Mouse (Mus musculus) brown adipose tissue, adult 24 weeks (tissue): Measurements from ENCODE around the gene Arhgef2. TPM values are rescaled to one million over a fixed set of nuclear protein-coding genes. Genes with fewer than 3 reads are reported as not detected.
A peak's percentile ranks its signal among the peaks of the same experiment; 100 is the strongest.

Source experiments
- H3K27ac ChIP-seq: fragments of 200-500 bp; replicated peaks from 2 replicates; pipeline ENCODE4 v1.5.1; 2012; ENCODE audit warnings: low read depth, mild to moderate bottlenecking, low read length
- H3K4me1 ChIP-seq: fragments of 200-500 bp; 2 replicates; pipeline ENCODE4 v1.6.1; 2012; ENCODE audit warnings: low read length, mixed read lengths; ENCODE audit not compliant: control insufficient read depth, insufficient read depth, insufficient read length
- H3K4me3 ChIP-seq: fragments of 200-500 bp; 2 replicates; pipeline ENCODE4 v1.5.1; 2012; ENCODE audit warnings: low read depth, mild to moderate bottlenecking, low read length, moderate library complexity; ENCODE audit not compliant: insufficient read depth
- polyA plus RNA-seq: library from polyadenylated mRNA; stranded (reverse); fragments of >200 nt; gene quantifications from 2 replicates; pipeline ENCODE4 v1.2.4, GENCODE M21; 2012; ENCODE audit not compliant: missing spikeins, insufficient read depth, insufficient read length

Arhgef2 gene
- polyA plus RNA-seq, 1 experiment: 13.7 TPM

GRCm38 (mm10) chr3:88651669-88652618 lies 46.2 kb downstream of the Arhgef2 start:
- Histone ChIP-seq H3K4me1 (peaks cover 6% of the 10 kb centered on the region; the same call in 1 of the 2 replicates), H3K4me3 (no peak overlapping the region), H3K27ac (no peak overlapping the region)

GRCm38 (mm10) chr3:88652846-88653515 lies 47.2 kb downstream of the Arhgef2 start, which contains the start of gene Rxfp4:
Gene Rxfp4, minus strand, starts transcription at chr3:88653142.
- peaks cover 6% of the 10 kb centered on the region; the same call in 1 of the 2 replicates for H3K4me1 ChIP-seq
- no peak within 1 kb of the TSS for H3K4me3 ChIP-seq
- H3K27ac ChIP-seq: no peak within 1 kb of the TSS

DNA sequence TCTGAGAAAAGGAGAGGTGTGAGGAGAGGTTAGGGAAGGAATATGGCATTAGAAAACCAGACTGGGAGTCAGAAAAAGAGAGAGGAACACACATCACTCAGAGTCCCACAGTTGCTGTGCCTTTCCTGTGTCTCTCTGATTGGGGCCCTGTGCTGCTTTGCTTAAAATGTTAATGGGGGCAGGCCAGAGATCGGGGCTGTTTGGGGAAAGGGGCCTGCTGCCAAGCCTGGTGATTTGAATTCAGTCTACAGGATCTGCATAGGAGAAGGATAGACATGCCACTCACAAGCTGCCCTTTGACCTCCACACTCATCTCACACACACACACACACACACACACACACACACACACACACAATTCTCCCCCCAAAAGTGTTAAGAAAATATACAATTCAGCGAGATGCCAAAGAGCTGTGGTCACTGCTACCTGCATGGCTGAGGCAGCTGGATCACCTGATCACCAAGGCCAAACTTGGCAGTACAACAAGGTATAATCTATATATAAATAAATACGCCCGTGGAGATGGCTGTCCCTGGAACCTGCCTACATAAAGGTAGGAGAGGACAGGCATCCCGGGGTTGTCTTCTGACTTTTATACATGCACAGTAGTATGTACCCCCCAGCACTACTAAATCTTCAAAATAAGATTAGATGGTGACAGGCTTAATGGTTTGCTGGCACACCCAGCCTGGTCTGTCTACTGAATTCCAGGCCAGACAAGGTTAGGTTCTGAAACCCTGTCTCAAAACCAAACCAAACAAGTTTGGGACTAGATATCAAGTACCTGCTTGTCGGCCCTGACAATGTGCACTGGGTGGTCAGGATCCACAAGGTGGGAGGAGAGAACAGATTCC lies 48.0 kb downstream of the Arhgef2 start:
- Histone ChIP-seq H3K4me3 (no peak overlapping the region), H3K27ac (no peak overlapping the region), H3K4me1 (peaks cover 6% of the 10 kb centered on the region; the same call in 1 of the 2 replicates)

GRCm38 (mm10) chr3:88654621-88655020 lies 48.9 kb downstream of the Arhgef2 start:
- H3K27ac ChIP-seq: no peak overlapping the region

DNA sequence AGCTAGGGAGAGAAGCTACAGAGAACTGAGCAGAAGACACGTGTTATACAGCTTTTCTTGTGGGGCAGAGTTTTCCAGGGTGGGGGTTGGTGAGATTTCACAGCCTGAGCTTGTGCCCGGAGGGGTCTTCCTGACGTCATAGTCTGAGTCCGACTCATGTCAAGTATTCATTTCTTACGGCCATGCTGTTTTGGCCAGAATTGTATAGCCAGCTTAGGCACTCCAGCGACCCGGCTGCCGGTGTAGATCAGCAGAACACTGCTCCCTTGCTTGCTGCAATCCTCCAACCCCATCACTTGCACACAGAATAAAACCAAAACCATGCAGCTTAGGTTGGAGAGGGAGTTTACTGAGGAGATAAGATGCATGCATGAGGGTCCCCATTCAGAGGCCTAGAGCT lies 49.9 kb downstream of the Arhgef2 start:
- peaks cover 6% of the 10 kb centered on the region; the same call in 1 of the 2 replicates for H3K4me1 ChIP-seq
- H3K4me3 ChIP-seq: no peak overlapping the region
- no peak overlapping the region for H3K27ac ChIP-seq

More at GRCm38 (mm10) chr3:88654621-88655020, 48.9 kb downstream of the Arhgef2 start:
- H3K4me1 ChIP-seq: peaks cover 6% of the 10 kb centered on the region; the same call in 1 of the 2 replicates
- no peak overlapping the region for H3K4me3 ChIP-seq

DNA sequence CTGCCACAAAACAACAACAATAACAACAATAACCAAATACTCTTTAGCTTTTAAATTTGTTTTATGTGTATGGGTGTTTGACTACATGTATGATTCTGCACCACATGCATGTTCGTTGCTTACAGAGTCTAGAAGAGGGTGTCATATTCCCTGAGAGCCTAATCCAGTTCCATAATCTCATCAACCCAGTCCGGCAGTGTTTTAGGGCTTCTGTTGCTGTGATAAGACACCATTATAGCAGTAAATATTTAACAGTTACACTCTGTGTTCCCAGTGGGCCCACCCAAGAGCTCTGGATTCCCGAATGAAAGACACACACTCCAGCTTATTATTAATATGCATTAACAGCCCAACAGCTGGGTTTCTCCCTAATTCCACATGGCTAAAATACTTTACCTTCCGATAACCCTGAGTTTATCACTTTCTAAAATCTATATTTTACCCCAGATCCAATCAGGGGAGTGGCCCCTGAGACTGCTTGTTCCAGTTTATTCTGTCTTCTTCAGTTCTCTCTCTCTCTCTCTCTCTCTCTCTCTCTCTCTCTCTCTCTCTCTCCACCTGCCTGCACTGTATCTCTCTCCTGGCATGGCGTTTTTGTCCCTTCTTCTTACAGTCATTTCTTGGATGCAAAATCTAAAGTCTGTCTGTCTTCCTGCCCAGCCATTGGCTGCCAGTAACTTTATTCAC lies 52.8 kb downstream of the Arhgef2 start:
- Histone ChIP-seq H3K27ac (no peak overlapping the region), H3K4me1 (peaks cover 3% of the 10 kb centered on the region; the same call in 1 of the 2 replicates), H3K4me3 (no peak overlapping the region)

- Histone ChIP-seq H3K4me1 (no peaks in the 10 kb centered on the region; the same call in 1 of the 2 replicates), H3K27ac (no peak overlapping the region), H3K4me3 (no peak overlapping the region)
Measured at GRCm38 (mm10) chr3:88659798-88660197, 54.0 kb downstream of the Arhgef2 start.

- no peaks in the 10 kb centered on the region for H3K4me1 ChIP-seq
- H3K27ac ChIP-seq: no peak overlapping the region
- no peak overlapping the region for H3K4me3 ChIP-seq
Measured at GRCm38 (mm10) chr3:88664095-88664494, 58.3 kb downstream of the Arhgef2 start.

DNA sequence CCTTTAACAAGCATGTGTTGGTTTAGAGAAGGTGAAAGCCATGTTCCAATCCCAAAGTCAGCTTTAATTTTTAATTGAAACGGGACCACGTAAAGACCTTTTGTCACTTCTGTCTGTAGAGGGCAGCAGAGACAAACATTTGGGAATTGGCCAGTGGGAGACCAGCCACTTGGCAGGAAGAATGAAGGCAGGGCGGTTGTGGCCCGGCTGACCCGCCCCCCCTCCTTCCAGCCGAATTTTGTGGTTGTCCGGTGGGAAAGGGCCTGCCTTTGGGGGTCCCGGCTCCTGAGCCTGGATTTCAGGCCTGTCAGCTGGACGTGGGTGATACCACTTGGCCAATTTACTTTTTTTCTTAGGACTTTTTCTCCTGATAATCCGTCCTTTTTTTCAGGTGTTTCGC lies 71.6 kb downstream of the Arhgef2 start:
- no peak overlapping the region for H3K27ac ChIP-seq
- peak overlapping the region; percentile 61 for H3K4me3 ChIP-seq
- no peaks in the 10 kb centered on the region for H3K4me1 ChIP-seq

GRCm38 (mm10) chr3:88683814-88684213 lies 78.0 kb downstream of the Arhgef2 start:
- Histone ChIP-seq H3K4me1 (peaks cover 5% of the 10 kb centered on the region), H3K27ac (no peak overlapping the region), H3K4me3 (no peak overlapping the region)

DNA sequence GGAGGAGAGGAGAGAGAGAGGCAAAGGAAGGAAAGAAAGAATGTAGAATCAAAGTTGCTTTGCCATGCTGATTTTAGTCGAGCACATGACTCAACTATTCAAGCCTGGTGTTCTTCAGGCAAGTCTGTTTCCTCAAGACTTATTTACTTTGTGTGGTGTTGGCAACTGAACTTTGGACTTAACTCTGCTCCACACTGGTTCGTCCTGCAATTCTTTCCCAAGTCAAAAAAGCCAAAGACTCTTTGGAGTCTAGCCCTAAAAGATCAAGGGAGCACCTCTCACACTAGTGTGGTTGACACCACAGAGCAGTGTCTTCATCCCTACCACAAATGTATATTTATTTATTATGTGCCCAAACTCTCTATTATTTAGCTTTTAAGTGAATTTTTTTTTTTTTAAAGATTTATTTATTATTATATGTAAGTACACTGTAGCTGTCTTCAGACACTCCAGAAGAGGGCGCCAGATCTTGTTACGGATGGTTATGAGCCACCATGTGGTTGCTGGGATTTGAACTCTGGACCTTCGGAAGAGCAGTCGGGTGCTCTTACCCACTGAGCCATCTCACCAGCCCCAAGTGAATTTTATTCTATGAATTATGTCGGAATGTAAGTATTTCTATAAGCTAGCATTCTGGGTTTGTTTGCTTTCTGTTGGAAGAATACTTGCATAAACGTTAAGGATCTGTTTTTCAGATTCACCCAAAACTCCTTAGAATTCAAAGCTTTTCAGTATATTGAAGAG lies 78.6 kb downstream of the Arhgef2 start:
- peaks cover 5% of the 10 kb centered on the region for H3K4me1 ChIP-seq
- peak overlapping the region; percentile 79; the same call in 1 of the 2 replicates for H3K27ac ChIP-seq
- peak overlapping the region; percentile 67; the same call in 1 of the 2 replicates for H3K4me3 ChIP-seq

DNA sequence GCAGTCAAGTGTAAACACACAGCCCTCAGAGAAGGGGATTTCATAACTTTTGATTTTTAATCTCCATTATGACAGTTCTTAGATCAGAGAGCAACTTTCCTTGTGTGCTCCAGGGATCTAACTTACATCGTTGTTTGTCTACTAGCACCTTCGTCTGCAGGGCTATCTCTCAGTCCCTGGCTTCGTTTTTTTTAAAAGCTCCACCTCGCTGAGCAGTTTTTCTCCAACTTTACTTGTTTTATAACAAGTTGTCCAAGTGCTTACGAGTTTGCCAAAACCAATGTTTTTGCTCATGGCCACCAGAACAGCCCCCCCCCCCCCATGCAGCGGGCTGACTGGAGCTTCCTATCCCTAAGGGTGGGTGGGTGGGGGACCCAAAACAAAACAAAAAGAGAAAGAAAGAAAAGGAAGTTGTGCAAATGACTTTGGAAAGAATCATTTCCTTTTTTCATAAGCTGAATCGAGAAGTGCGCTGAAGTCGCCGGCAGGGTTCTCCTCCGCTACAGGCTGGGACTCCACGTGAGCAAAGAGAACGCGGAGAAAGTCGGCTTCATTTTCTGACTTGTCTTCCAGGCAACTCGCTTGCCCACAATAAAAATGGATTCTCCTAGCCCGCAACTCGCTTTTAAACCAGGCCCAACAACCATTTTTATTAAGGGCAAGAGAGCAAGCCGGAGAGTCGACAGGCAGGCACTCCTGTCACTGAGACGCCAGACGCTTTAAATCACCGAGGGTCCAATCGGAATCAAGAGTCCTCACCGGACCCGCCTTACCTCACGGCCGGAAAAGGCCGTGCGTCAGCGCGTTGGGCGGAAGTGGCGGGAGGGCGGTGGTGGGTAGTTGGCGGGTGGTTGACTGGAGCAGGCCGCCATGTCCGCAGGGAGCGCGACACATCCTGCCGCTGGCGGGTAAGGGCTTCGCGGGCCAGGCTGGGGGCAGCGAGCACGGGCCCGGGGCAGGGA lies 79.5 kb downstream of the Arhgef2 start, which contains the start of gene Khdc4:
Khdc4 (plus strand) TSS at position 824 of the 962 bp plus-strand sequence.
- peaks cover 5% of the 10 kb centered on the region for H3K4me1 ChIP-seq
- H3K4me3 ChIP-seq: peak within 1 kb of the TSS; percentile 89
- peak within 1 kb of the TSS; percentile 96 for H3K27ac ChIP-seq
